Comparison of ENCODE assay signal across 10 mouse cellular contexts in genomic region chr11:90371470-90372100, GRCm38 (mm10). TPM values are rescaled to one million over a fixed set of nuclear protein-coding genes. Genes with fewer than 3 reads are reported as not detected.
A peak's percentile ranks its signal among the peaks of the same experiment; 100 is the strongest.
DNase-seq lines count a peak whose midpoint lies in the region; ATAC-seq and TF ChIP-seq lines count a peak whose summit lies in the region.
"Had no signal": no experiment of that assay in that cellular context is flagged by ENCODE, and none has a peak within 500 bp of the region (broad histone marks: within the 10 kb centered on the region; RNA-seq: fewer than 3 reads in every experiment).

No protein-coding gene starts in this region.

- no peaks in the 10 kb centered on the region for H3K27me3 ChIP-seq in embryonic facial prominence, embryonic 12.5 days
- peaks cover 33% of the 10 kb centered on the region for H3K27me3 ChIP-seq in embryonic facial prominence, embryonic 10.5 days (replicated peaks; ENCODE audit: low read depth, poor library complexity, severe bottlenecking)
- H3K27me3 ChIP-seq in midbrain, embryonic 16.5 days (ENCODE audit: control insufficient read depth, insufficient read depth, low read depth, low read length) = no peaks in the 10 kb centered on the region
- H3K27me3 ChIP-seq in intestine, embryonic 15.5 days (replicated peaks) = no peaks in the 10 kb centered on the region

- no peak for TF ChIP-seq CTCF in layer of hippocampus, adult 2 months (conservative IDR thresholded peaks at IDR 0.05)

- DNase-seq in embryonic facial prominence, embryonic 10.5 days (ENCODE audit: low spot score) = no peak
- no peak for DNase-seq in layer of hippocampus, adult 2 months (ENCODE audit: low spot score in 2 of 2)
- no peak for DNase-seq in layer of hippocampus, postnatal 10 days (ENCODE audit: low spot score in 2 of 2)
- peak; percentile 64 for DNase-seq in kidney, adult 18-20 months
- DNase-seq in right cerebral cortex, postnatal 14 days = no peak
- DNase-seq: B cell, adult 2 months had no signal

- 0 out of 2 replicates have a peak overlapping the region, but pooled peaks have one; percentile 12 for H3K27ac ChIP-seq in embryonic facial prominence, embryonic 12.5 days
- H3K27ac ChIP-seq in embryonic facial prominence, embryonic 10.5 days (replicated peaks) = no peak overlapping the region
- H3K27ac ChIP-seq in layer of hippocampus, adult 2 months = peak overlapping the region; percentile 88
- no peak overlapping the region; the same call in 1 of the 2 replicates for H3K27ac ChIP-seq in midbrain, embryonic 16.5 days (ENCODE audit: low read length)
- H3K27ac ChIP-seq in intestine, embryonic 15.5 days = no peak overlapping the region

- H3K9me3 ChIP-seq in embryonic facial prominence, embryonic 12.5 days = no peaks in the 10 kb centered on the region
- no peaks in the 10 kb centered on the region for H3K9me3 ChIP-seq in embryonic facial prominence, embryonic 10.5 days
- H3K9me3 ChIP-seq in midbrain, embryonic 16.5 days (replicated peaks; ENCODE audit: control insufficient read depth, low read length, poor library complexity, severe bottlenecking) = no peaks in the 10 kb centered on the region
- H3K9me3 ChIP-seq in intestine, embryonic 15.5 days = no peaks in the 10 kb centered on the region

- peaks cover 40% of the 10 kb centered on the region for H3K4me1 ChIP-seq in embryonic facial prominence, embryonic 12.5 days
- peaks cover 39% of the 10 kb centered on the region for H3K4me1 ChIP-seq in embryonic facial prominence, embryonic 10.5 days
- peaks cover 28% of the 10 kb centered on the region for H3K4me1 ChIP-seq in midbrain, embryonic 16.5 days (ENCODE audit: control insufficient read depth, insufficient read depth, low read length)
- H3K4me1 ChIP-seq in intestine, embryonic 15.5 days (replicated peaks) = peaks cover 23% of the 10 kb centered on the region

- 28% methylated on average over 8 of the region's 8 CpGs for WGBS in embryonic facial prominence, embryonic 12.5 days
- WGBS in embryonic facial prominence, embryonic 10.5 days = 35% methylated on average over 8 of the region's 8 CpGs
- 43% methylated on average over 8 of the region's 8 CpGs for WGBS in midbrain, embryonic 16.5 days
- WGBS in intestine, embryonic 15.5 days = 49% methylated on average over 8 of the region's 8 CpGs

- H3K4me3 ChIP-seq in embryonic facial prominence, embryonic 12.5 days = no peak overlapping the region
- no peak overlapping the region for H3K4me3 ChIP-seq in embryonic facial prominence, embryonic 10.5 days
- H3K4me3 ChIP-seq in layer of hippocampus, adult 2 months = no peak overlapping the region
- no peak overlapping the region for H3K4me3 ChIP-seq in midbrain, embryonic 16.5 days (ENCODE audit: low read depth, low read length)
- H3K4me3 ChIP-seq in intestine, embryonic 15.5 days (replicated peaks) = no peak overlapping the region

- ATAC-seq in embryonic facial prominence, embryonic 12.5 days (ENCODE audit: insufficient number of reproducible peaks, insufficient read depth, low FRiP score, low TSS enrichment) = no peak
- ATAC-seq in midbrain, embryonic 16.5 days = no peak
- no peak for ATAC-seq in intestine, embryonic 15.5 days

- no peak overlapping the region for H3K4me2 ChIP-seq in embryonic facial prominence, embryonic 12.5 days (replicated peaks)
- H3K4me2 ChIP-seq in midbrain, embryonic 16.5 days (ENCODE audit: low read length) = peak overlapping the region; percentile 6; the same call in 1 of the 2 replicates
- H3K4me2 ChIP-seq in intestine, embryonic 15.5 days (replicated peaks) = no peak overlapping the region

- H3K36me3 ChIP-seq in embryonic facial prominence, embryonic 12.5 days = no peaks in the 10 kb centered on the region
- no peaks in the 10 kb centered on the region for H3K36me3 ChIP-seq in embryonic facial prominence, embryonic 10.5 days (replicated peaks)
- no peaks in the 10 kb centered on the region for H3K36me3 ChIP-seq in midbrain, embryonic 16.5 days (ENCODE audit: control insufficient read depth, insufficient read depth, low read length)
- H3K36me3 ChIP-seq in intestine, embryonic 15.5 days = no peaks in the 10 kb centered on the region

- no peak overlapping the region for H3K9ac ChIP-seq in embryonic facial prominence, embryonic 12.5 days
- H3K9ac ChIP-seq in midbrain, embryonic 16.5 days (ENCODE audit: low read depth, low read length) = no peak overlapping the region
- no peak overlapping the region for H3K9ac ChIP-seq in intestine, embryonic 15.5 days

RNA-seq across cellular contexts. Expression of gene Hlf, which starts 19.1 kb away (rescaled TPM):
- 3.7 TPM in 2 replicates for polyA plus RNA-seq in embryonic facial prominence, embryonic 12.5 days (2016; fragmentation: Nextera tagmentation; extraction: Ambion mirVana)
- 0.93 and 1.2 TPM in 2 replicates for polyA plus RNA-seq in embryonic facial prominence, embryonic 10.5 days (2016; fragmentation: Nextera tagmentation; extraction: Ambion mirVana)
- 10 to 100 TPM; 87.7 to 88.2 TPM for total RNA-seq in layer of hippocampus, adult 2 months (2021)
- total RNA-seq in layer of hippocampus, postnatal 10 days (2021) = 10 to 100 TPM; 29.6 to 31.3 TPM
- polyA plus RNA-seq in midbrain, embryonic 16.5 days (2015; fragmentation: Nextera tagmentation; extraction: Ambion mirVana) = 6.6 and 6.9 TPM in 2 replicates
- polyA plus RNA-seq in intestine, embryonic 15.5 days (2015; fragmentation: Nextera tagmentation; extraction: Ambion mirVana) = 1.3 and 1.6 TPM in 2 replicates
- total RNA-seq: neutrophil, adult 5-6 weeks had no signal

Comparison
In these comparisons a context has a peak if more than half of its experiments do, and no peak if none do; other contexts are left out.
1. H3K27ac ChIP-seq: peak in embryonic facial prominence, embryonic 12.5 days (single experiment) and layer of hippocampus, adult 2 months (single experiment); none in embryonic facial prominence, embryonic 10.5 days (single experiment), midbrain, embryonic 16.5 days (single experiment) and intestine, embryonic 15.5 days (single experiment).